Mouse (Mus musculus) forebrain, postnatal 0 days (tissue): Measurements from ENCODE around the gene Ccdc78. TPM values are rescaled to one million over a fixed set of nuclear protein-coding genes. Genes with fewer than 3 reads are reported as not detected.
"Not testable (repeated sequence)": the region's sequence is repeated elsewhere in the genome, so short reads cannot be mapped to it uniquely, and the experiment has no call there.

Source experiments
- ATAC-seq: fragments of 200-750 bp; cut with Nextera tagmentation; 2 replicates; pipeline ENCODE4 v1.8.0; 2017; ENCODE audit warnings: mild to moderate bottlenecking, moderate library complexity
- DNase-seq: peaks from one replicate; pipeline ENCODE4 v3.0.0-alpha.2; 2015
- H3K27ac ChIP-seq: fragments of 300-500 bp; sonication (generic); 2 replicates; pipeline ENCODE4 v1.5.1; 2014; ENCODE audit warnings: low read depth, mild to moderate bottlenecking, antibody characterized with exemption, low read length, moderate library complexity, mixed read lengths
- H3K27me3 ChIP-seq: fragments of 300-500 bp; sonication (generic); 2 replicates; pipeline ENCODE4 v1.6.1; 2014; ENCODE audit warnings: mild to moderate bottlenecking, low read length, mixed read lengths; ENCODE audit not compliant: insufficient read depth
- H3K36me3 ChIP-seq: fragments of 300-500 bp; sonication (generic); 2 replicates; pipeline ENCODE4 v1.6.1; 2014; ENCODE audit warnings: mild to moderate bottlenecking, moderate library complexity; ENCODE audit not compliant: insufficient read depth
- H3K4me1 ChIP-seq: fragments of 300-500 bp; sonication (generic); 2 replicates; pipeline ENCODE4 v1.6.1; 2014; ENCODE audit warnings: antibody characterized with exemption; ENCODE audit not compliant: insufficient read depth
- H3K4me2 ChIP-seq: fragments of 300-500 bp; sonication (generic); 2 replicates; pipeline ENCODE4 v1.6.1; 2014; ENCODE audit warnings: low read depth, mild to moderate bottlenecking, moderate library complexity
- H3K4me3 ChIP-seq: fragments of 300-500 bp; sonication (generic); 2 replicates; pipeline ENCODE4 v1.5.1; 2014; ENCODE audit warnings: low read depth, low read length, mixed read lengths
- H3K9ac ChIP-seq: fragments of 300-500 bp; sonication (generic); 2 replicates; pipeline ENCODE4 v1.6.1; 2014; ENCODE audit warnings: mild to moderate bottlenecking
- H3K9me3 ChIP-seq: fragments of 300-500 bp; sonication (generic); 2 replicates; pipeline ENCODE4 v1.6.1; 2016; ENCODE audit warnings: low read length
- CTCF ChIP-seq: sonication (generic); IDR thresholded peaks from 2 replicates; pipeline ENCODE4 v1.5.1; 2016; ENCODE audit warnings: antibody characterized with exemption, control low read depth, low read depth
- WGBS: fragments of 180-500 bp; shearing (Covaris S2); extraction: QIAGEN DNeasy Blood & Tissue Kit; methylation state at CpG from one replicate; pipeline ENCODE4 v1.1.7; 2014; 5-methylcytosine and 5-hydroxymethylcytosine counted together
- polyA plus RNA-seq: library from polyadenylated mRNA; unstranded; fragments of >200 nt; fragmentation: Nextera tagmentation; extraction: Ambion mirVana; gene quantifications from 2 replicates; pipeline ENCODE4 v1.2.1, GENCODE M21; 2015
- total RNA-seq: library from RNA; depleted of rRNA; stranded (reverse); fragments of >200 nt; gene quantifications from 2 replicates; pipeline ENCODE4 v1.2.3, GENCODE M21; 2014

Gene Ccdc78
- total and polyA plus RNA-seq, 2 experiments from 2014 or later = 0.36 TPM; not detected in 1

GRCm38 (mm10) chr17:25801029-25801428 is 14.6 kb downstream of the Ccdc78 start:
- ATAC-seq (peak; percentile 32; the same call in 1 of the 2 replicates), DNase-seq (peak; percentile 82)
- WGBS = 5% methylated on average over 6 of the region's 6 CpGs
- Histone ChIP-seq H3K4me3 (no peak overlapping the region), H3K9ac (no peak overlapping the region), H3K27me3 (peaks cover 6% of the 10 kb centered on the region; the same call in 1 of the 2 replicates), H3K36me3 (no peaks in the 10 kb centered on the region), H3K27ac (no peak overlapping the region), H3K9me3 (no peaks in the 10 kb centered on the region), H3K4me1 (peaks cover 9% of the 10 kb centered on the region; the same call in 1 of the 2 replicates), H3K4me2 (no peak overlapping the region)
- TF ChIP-seq CTCF = peak; percentile 87

- peak; percentile 96 for ATAC-seq
Measured at GRCm38 (mm10) chr17:25802825-25803517, 16.6 kb downstream of the Ccdc78 start.

DNA sequence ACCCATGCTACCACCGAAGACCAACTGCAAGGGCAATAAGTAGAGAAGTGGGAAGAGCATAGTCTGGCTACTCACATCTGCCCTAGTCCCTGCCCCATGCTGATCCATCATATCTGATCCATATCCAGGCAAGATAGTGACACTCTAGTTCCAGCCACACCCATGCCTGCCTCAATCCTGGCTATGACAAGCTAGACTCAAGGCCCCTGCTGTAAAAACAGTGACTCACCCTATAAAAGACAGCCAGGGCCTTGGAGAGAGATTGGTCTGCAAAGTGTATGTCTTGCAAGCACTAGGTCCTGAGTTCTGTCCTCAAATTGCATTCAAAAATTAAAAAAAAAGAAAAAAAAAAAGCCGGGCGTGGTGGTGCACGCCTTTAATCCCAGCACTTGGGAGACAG is 20.1 kb downstream of the Ccdc78 start:
- H3K9ac ChIP-seq = no peak overlapping the region
- 90% methylated on average over 4 of the region's 4 CpGs for WGBS

More at GRCm38 (mm10) chr17:25802825-25803517, 16.6 kb downstream of the Ccdc78 start:
- peak; percentile 89 for DNase-seq
- Histone ChIP-seq H3K4me3 (no peak overlapping the region), H3K9me3 (no peaks in the 10 kb centered on the region), H3K27ac (peak overlapping the region; percentile 89), H3K9ac (peak overlapping the region; percentile 40), H3K4me2 (peak overlapping the region; percentile 33), H3K4me1 (peaks cover 10% of the 10 kb centered on the region), H3K27me3 (no peaks in the 10 kb centered on the region), H3K36me3 (no peaks in the 10 kb centered on the region)
- WGBS = 7% methylated on average over 10 of the region's 10 CpGs
- TF ChIP-seq CTCF = no peak

GRCm38 (mm10) chr17:25807452-25807851 is 21.1 kb downstream of the Ccdc78 start:
- H3K27me3 ChIP-seq, DNase-seq, ATAC-seq, H3K27ac ChIP-seq, H3K36me3 ChIP-seq, H3K4me3 ChIP-seq, H3K9ac ChIP-seq, H3K9me3 ChIP-seq, H3K4me2 ChIP-seq: not testable (repeated sequence)
- WGBS = 55% methylated on average over 2 of the region's 2 CpGs
- H3K4me1 ChIP-seq = peaks cover 23% of the 10 kb centered on the region
- peak; percentile 46 for TF ChIP-seq CTCF

More for the DNA sequence above, 20.1 kb downstream of the Ccdc78 start:
- Histone ChIP-seq H3K36me3 (no peaks in the 10 kb centered on the region), H3K4me3 (no peak overlapping the region), H3K4me1 (peaks cover 27% of the 10 kb centered on the region), H3K4me2 (no peak overlapping the region), H3K9me3 (no peaks in the 10 kb centered on the region), H3K27ac (no peak overlapping the region), H3K27me3 (no peaks in the 10 kb centered on the region)
- TF ChIP-seq CTCF = no peak
- DNase-seq (no peak), ATAC-seq (no peak)

- Histone ChIP-seq H3K4me3 (peak overlapping the region; percentile 95), H3K9me3 (no peaks in the 10 kb centered on the region), H3K4me1 (peaks cover 23% of the 10 kb centered on the region), H3K27me3 (no peaks in the 10 kb centered on the region), H3K4me2 (peak overlapping the region; percentile 65), H3K36me3 (no peaks in the 10 kb centered on the region), H3K27ac (peak overlapping the region; percentile 96), H3K9ac (peak overlapping the region; percentile 97)
- no peak for ATAC-seq
- DNase-seq = peak; percentile 36
- TF ChIP-seq CTCF = no peak
- WGBS = 35% methylated on average over 5 of the region's 5 CpGs
Measured at GRCm38 (mm10) chr17:25808028-25808427, 21.6 kb downstream of the Ccdc78 start.

DNA sequence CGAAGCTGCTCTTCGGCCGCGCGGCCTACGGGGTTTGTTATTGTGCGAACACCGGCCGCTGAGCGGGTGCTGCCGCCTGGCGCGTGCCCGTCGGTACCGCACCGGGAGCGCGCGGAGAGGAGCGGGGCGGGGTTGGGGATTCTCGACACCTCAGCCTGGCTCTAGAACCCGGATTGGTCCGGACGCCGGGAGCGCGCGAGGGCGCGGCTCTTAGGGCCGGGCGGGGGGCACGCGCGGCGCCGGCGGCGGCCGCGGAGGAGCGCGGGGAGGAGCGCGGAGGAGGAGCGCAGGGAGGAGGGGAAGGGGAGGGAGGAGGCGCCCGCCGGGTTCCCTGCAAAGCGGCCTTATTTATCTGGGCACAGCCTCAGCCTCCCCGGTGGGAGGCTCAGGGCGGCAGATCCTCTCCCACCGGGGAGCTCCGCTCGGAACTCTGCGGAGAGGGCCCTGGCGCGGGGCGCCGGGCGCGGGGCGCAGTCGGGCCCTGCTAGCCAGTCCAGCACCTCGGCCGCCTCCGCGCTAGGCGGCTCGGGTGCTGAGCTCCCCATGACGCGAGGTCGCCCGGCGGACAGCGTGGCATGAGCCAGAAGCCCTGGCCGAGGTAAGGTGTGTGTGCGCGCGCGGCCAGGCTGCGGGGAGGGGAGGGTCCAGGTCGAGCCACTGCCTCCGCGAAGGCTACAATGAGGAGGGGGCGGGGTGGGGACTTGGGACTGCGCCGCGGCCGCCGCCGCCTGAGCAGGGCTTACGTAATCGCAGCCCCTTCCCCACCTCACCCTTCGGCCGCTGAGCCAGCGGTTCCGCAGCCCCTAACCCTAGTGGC is 22.6 kb downstream of the Ccdc78 start, which contains the start of gene Fbxl16:
Gene Fbxl16, plus strand, starts transcription at position 297 of the 817 bp plus-strand sequence.
- peak; percentile 97 for DNase-seq
- H3K9me3 ChIP-seq = no peaks in the 10 kb centered on the region
- TF ChIP-seq CTCF = peak; percentile 58
- ATAC-seq = peak; percentile 92
- H3K27me3 ChIP-seq = no peaks in the 10 kb centered on the region
- no peaks in the 10 kb centered on the region for H3K36me3 ChIP-seq
- H3K27ac ChIP-seq = peak within 1 kb of the TSS; percentile 96
- H3K9ac ChIP-seq = peak within 1 kb of the TSS; percentile 97
- 1% methylated on average over 91 of the region's 100 CpGs for WGBS
- peak within 1 kb of the TSS; percentile 65 for H3K4me2 ChIP-seq
- peak within 1 kb of the TSS; percentile 95 for H3K4me3 ChIP-seq
- H3K4me1 ChIP-seq = peaks cover 29% of the 10 kb centered on the region
